In genomic region chr19:45742984-45743575, GRCm38 (mm10) we compare ENCODE assay signal across 11 mouse cellular contexts. TPM values are rescaled to one million over a fixed set of nuclear protein-coding genes. Genes with fewer than 3 reads are reported as not detected.
DNase-seq lines count a peak whose midpoint lies in the region; ATAC-seq and TF ChIP-seq lines count a peak whose summit lies in the region.
"Had no signal": no experiment of that assay in that cellular context is flagged by ENCODE, and none has a peak within 500 bp of the region (broad histone marks: within the 10 kb centered on the region; RNA-seq: fewer than 3 reads in every experiment).

No protein-coding gene starts in this region.

- H3K9ac ChIP-seq in ES-E14 (ENCODE audit: insufficient read depth, low read depth, low read length, poor library complexity, severe bottlenecking): no peak overlapping the region
- H3K9ac ChIP-seq in hindbrain, embryonic 14.5 days: no peak overlapping the region
- no peak overlapping the region; the same call in 1 of the 2 replicates for H3K9ac ChIP-seq in midbrain, embryonic 11.5 days (ENCODE audit: low read length)

- H3K27ac ChIP-seq in heart, embryonic 10.5 days: peak overlapping the region; percentile 33; the same call in 1 of the 2 replicates
- H3K27ac ChIP-seq in ES-E14 (ENCODE audit: insufficient read depth, low read depth, low read length, poor library complexity, severe bottlenecking): no peak overlapping the region
- no peak overlapping the region for H3K27ac ChIP-seq in hindbrain, embryonic 14.5 days
- no peak overlapping the region for H3K27ac ChIP-seq in midbrain, embryonic 11.5 days (ENCODE audit: low read depth, low read length)
- H3K27ac ChIP-seq in layer of hippocampus, adult 2 months: no peak overlapping the region

- peaks cover 56% of the 10 kb centered on the region for H3K4me1 ChIP-seq in heart, embryonic 10.5 days
- peaks cover 2 to 20% of the 10 kb centered on the region in 2 experiments; a peak in 2 of 4 replicates for H3K4me1 ChIP-seq in ES-E14 (ENCODE audit: control insufficient read depth in 2 of 2, insufficient read depth in 2 of 2, low read length in 2 of 2, poor library complexity in 1 of 2)
- H3K4me1 ChIP-seq in hindbrain, embryonic 14.5 days (replicated peaks; ENCODE audit: control insufficient read depth, insufficient read depth, low read length): peaks cover 5% of the 10 kb centered on the region; the same call in 1 of the 2 replicates
- H3K4me1 ChIP-seq in midbrain, embryonic 11.5 days (ENCODE audit: control insufficient read depth, insufficient read depth, low read length): peaks cover 17% of the 10 kb centered on the region

- no peaks in the 10 kb centered on the region for H3K9me3 ChIP-seq in heart, embryonic 10.5 days
- no peaks in the 10 kb centered on the region for H3K9me3 ChIP-seq in ES-E14 (ENCODE audit: control insufficient read depth, insufficient read depth, low read depth, low read length)
- no peaks in the 10 kb centered on the region for H3K9me3 ChIP-seq in hindbrain, embryonic 14.5 days (ENCODE audit: control insufficient read depth, low read length)
- no peaks in the 10 kb centered on the region for H3K9me3 ChIP-seq in midbrain, embryonic 11.5 days (ENCODE audit: control insufficient read depth, low read length)
- H3K9me3 ChIP-seq: megakaryocyte, embryonic 14.5 days had no signal

- H3K4me2 ChIP-seq in hindbrain, embryonic 14.5 days (replicated peaks): peak overlapping the region; percentile 65
- peak overlapping the region; percentile 61 for H3K4me2 ChIP-seq in midbrain, embryonic 11.5 days

- H3K4me3 ChIP-seq in heart, embryonic 10.5 days: peak overlapping the region; percentile 68
- peak overlapping the region; percentile 53 to 68 for H3K4me3 ChIP-seq in ES-E14 (ENCODE audit: insufficient read depth in 1 of 2, low read depth in 1 of 2, low read length in 2 of 2, poor library complexity in 1 of 2, severe bottlenecking in 1 of 2)
- H3K4me3 ChIP-seq in hindbrain, embryonic 14.5 days (replicated peaks; ENCODE audit: low read length): peak overlapping the region; percentile 30
- H3K4me3 ChIP-seq in midbrain, embryonic 11.5 days (ENCODE audit: low read depth, low read length): peak overlapping the region; percentile 38
- H3K4me3 ChIP-seq in layer of hippocampus, adult 2 months: no peak overlapping the region

- ATAC-seq in hindbrain, embryonic 14.5 days (ENCODE audit: low FRiP score): no peak
- no peak for ATAC-seq in midbrain, embryonic 11.5 days (ENCODE audit: low FRiP score)

- no peak for TF ChIP-seq CTCF in layer of hippocampus, adult 2 months (conservative IDR thresholded peaks at IDR 0.05)

- no peak for DNase-seq in heart, embryonic 10.5 days (ENCODE audit: low spot score)
- no peak for DNase-seq in heart, adult 11 months
- no peak for DNase-seq in ES-E14 (ENCODE audit: low read depth, low spot score)
- DNase-seq in hindbrain, embryonic 14.5 days (ENCODE audit: low spot score): no peak
- DNase-seq in midbrain, embryonic 11.5 days (ENCODE audit: low spot score, missing footprints): peak; percentile 92
- DNase-seq in spleen, postnatal 4 days (ENCODE audit: low spot score in 2 of 2): no peak
- no peak for DNase-seq in layer of hippocampus, adult 2 months (ENCODE audit: low spot score in 2 of 2)
- DNase-seq in c-Kit-positive CD71-positive TER-119-positive erythroid progenitor cells, embryonic 14.5 days (ENCODE audit: low spot score): no peak

- H3K36me3 ChIP-seq in heart, embryonic 10.5 days: no peaks in the 10 kb centered on the region
- H3K36me3 ChIP-seq in ES-E14 (ENCODE audit: control insufficient read depth, insufficient read depth, low read length, poor library complexity, severe bottlenecking): peaks cover 2% of the 10 kb centered on the region
- no peaks in the 10 kb centered on the region for H3K36me3 ChIP-seq in hindbrain, embryonic 14.5 days (replicated peaks; ENCODE audit: control insufficient read depth, insufficient read depth)
- H3K36me3 ChIP-seq in midbrain, embryonic 11.5 days (ENCODE audit: control insufficient read depth, insufficient read depth, low read length): no peaks in the 10 kb centered on the region

- WGBS in heart, embryonic 10.5 days: under 1% methylated on average over 22 of the region's 44 CpGs
- 2% methylated on average over 14 of the region's 44 CpGs for WGBS in hindbrain, embryonic 14.5 days
- 1% methylated on average over 18 of the region's 44 CpGs for WGBS in midbrain, embryonic 11.5 days

- in situ Hi-C loops in ES-E14 (cut with MboI; ENCODE audit: low sequenced_read_pairs in 2 of 2, unreplicated experiment in 2 of 2): loop anchor here (10.0 kb wide), 2 partner anchors 168 to 518 kb away; no protein-coding TSS in a partner anchor

- peaks cover 86% of the 10 kb centered on the region for H3K27me3 ChIP-seq in heart, embryonic 10.5 days (ENCODE audit: insufficient read depth, poor library complexity, severe bottlenecking)
- peaks cover 84% of the 10 kb centered on the region for H3K27me3 ChIP-seq in hindbrain, embryonic 14.5 days (ENCODE audit: control insufficient read depth, insufficient read depth, low read length)
- H3K27me3 ChIP-seq in midbrain, embryonic 11.5 days (ENCODE audit: control insufficient read depth, insufficient read depth, low read length): peaks cover 91% of the 10 kb centered on the region

TF ChIP-seq in ES-E14, 5 proteins besides CTCF, POLR2A, EP300 and RAD21:
- TF ChIP-seq HCFC1 (IDR thresholded peaks at IDR 0.05; ENCODE audit: borderline replicate concordance, insufficient read depth, low read length) (no peak), ZNF384 (IDR thresholded peaks at IDR 0.05; ENCODE audit: low read depth, low read length) (no peak)

RNA-seq across cellular contexts. Expression of gene Fgf8, which starts 0.4 kb away (rescaled TPM):
- polyA plus RNA-seq in heart, embryonic 10.5 days (2016; fragmentation: Nextera tagmentation; extraction: Ambion mirVana): 1.9 and 8.8 TPM in 2 replicates
- total RNA-seq in ES-E14 (2012; rRNA removed): 1.1 and 1.5 TPM in 2 replicates
- 0.19 and 0.25 TPM in 2 replicates for polyA plus RNA-seq in hindbrain, embryonic 14.5 days (2014; fragmentation: Nextera tagmentation; extraction: Ambion mirVana)
- 8.5 and 11.4 TPM in 2 replicates for polyA plus RNA-seq in midbrain, embryonic 11.5 days (2014; fragmentation: Nextera tagmentation; extraction: Ambion mirVana)
- not detected for total RNA-seq in layer of hippocampus, adult 2 months (2021)
- total RNA-seq: adrenal gland, adult 18-20 months had no signal
- polyA plus RNA-seq: small intestine, adult 2 months had no signal

RNA-seq across cellular contexts. Expression of gene Npm3, which starts 6.3 kb away (rescaled TPM):
- polyA plus RNA-seq in heart, embryonic 10.5 days (2016; fragmentation: Nextera tagmentation; extraction: Ambion mirVana): 12.3 and 13.6 TPM in 2 replicates
- 142 and 166 TPM in 2 replicates for total RNA-seq in ES-E14 (2012; rRNA removed)
- 6.9 and 7.2 TPM in 2 replicates for polyA plus RNA-seq in hindbrain, embryonic 14.5 days (2014; fragmentation: Nextera tagmentation; extraction: Ambion mirVana)
- 9.3 and 10.4 TPM in 2 replicates for polyA plus RNA-seq in midbrain, embryonic 11.5 days (2014; fragmentation: Nextera tagmentation; extraction: Ambion mirVana)
- 1 to 10 TPM; 7.3 to 9.7 TPM for total RNA-seq in layer of hippocampus, adult 2 months (2021)

RNA-seq across cellular contexts. Expression of gene Mgea5, which starts 40.6 kb away (rescaled TPM):
- polyA plus RNA-seq in heart, embryonic 10.5 days (2016; fragmentation: Nextera tagmentation; extraction: Ambion mirVana): 39.6 and 52.5 TPM in 2 replicates
- 86.7 and 94.7 TPM in 2 replicates for total RNA-seq in ES-E14 (2012; rRNA removed)
- 88.2 and 95.4 TPM in 2 replicates for polyA plus RNA-seq in hindbrain, embryonic 14.5 days (2014; fragmentation: Nextera tagmentation; extraction: Ambion mirVana)
- polyA plus RNA-seq in midbrain, embryonic 11.5 days (2014; fragmentation: Nextera tagmentation; extraction: Ambion mirVana): 68.8 and 78.9 TPM in 2 replicates
- 100 to 1,000 TPM; 166 to 170 TPM for total RNA-seq in layer of hippocampus, adult 2 months (2021)
